Mouse (Mus musculus) Patski (cell line): ENCODE data around the gene Xlr3b. TPM values are rescaled to one million over a fixed set of nuclear protein-coding genes. Genes with fewer than 3 reads are reported as not detected.
"Not testable (repeated sequence)": the region's sequence is repeated elsewhere in the genome, so short reads cannot be mapped to it uniquely, and the experiment has no call there.

ENCODE experiments used
- ATAC-seq: fragments of 100-300 bp; one replicate; pipeline ENCODE4 v1.8.0; 2021
- CTCF ChIA-PET: fragments of 350-600 bp; sonication (Branson Sonifier 250); formaldehyde crosslinking; loops from one replicate; lab custom pipeline; 2022; ENCODE audit warnings: inconsistent platforms; lab: Charles Lee
- POLR2A ChIA-PET: fragments of 350-600 bp; sonication (Branson Sonifier 250); formaldehyde crosslinking; loops from one replicate; lab custom pipeline; 2022; ENCODE audit warnings: antibody characterized with exemption, inconsistent platforms; lab: Charles Lee
- DNase-seq: peaks from one replicate; pipeline ENCODE4 v3.0.0-alpha.2; 2011; ENCODE audit warnings: low read depth, low spot score
- H3K27me3 ChIP-seq: fragments of 371-371 bp; one replicate; pipeline ENCODE4 v1.5.1; 2021
- CTCF ChIP-seq: fragments of 100-300 bp; IDR thresholded peaks from one replicate; pipeline ENCODE4 v1.5.1; 2021
- in situ Hi-C: fragments of 300-500 bp; cut with MboI; formaldehyde crosslinking; loops from 3 replicates; pipeline ENCODE4 v1.11.1; 2018; ENCODE audit warnings: low pct_unique_long_range_greater_than_20kb, mixed read lengths
- polyA plus RNA-seq: library from polyadenylated mRNA; unstranded; gene quantifications from one replicate; pipeline ENCODE4 v1.2.3, GENCODE M21; 2021

The Xlr3b gene
- not detected for polyA plus RNA-seq

- in situ Hi-C loops, CTCF ChIA-PET, DNase-seq, POLR2A ChIA-PET, H3K27me3 ChIP-seq, ATAC-seq: not testable (repeated sequence)
Observed at GRCm38 (mm10) chrX:73191934-73192333, at the start of gene Xlr3b. TSS of gene Xlr3b (plus strand) at chrX:73192207.

- H3K27me3 ChIP-seq, POLR2A ChIA-PET, ATAC-seq, in situ Hi-C loops, CTCF ChIA-PET, DNase-seq: not testable (repeated sequence)
Observed at GRCm38 (mm10) chrX:73143218-73143618, 48.8 kb upstream of the Xlr3b start.

GRCm38 (mm10) chrX:73148496-73148895 is 43.5 kb upstream of the Xlr3b start, which contains the start of gene Xlr5b:
TSS of gene Xlr5b (plus strand) at chrX:73148796.
- H3K27me3 ChIP-seq, ATAC-seq, DNase-seq, CTCF ChIA-PET, POLR2A ChIA-PET, in situ Hi-C loops: not testable (repeated sequence)

GRCm38 (mm10) chrX:73149350-73149749 is 42.7 kb upstream of the Xlr3b start, which contains the start of gene DXBay18:
TSS of gene DXBay18 (minus strand) at chrX:73149450.
- in situ Hi-C loops, H3K27me3 ChIP-seq, POLR2A ChIA-PET, DNase-seq, CTCF ChIA-PET, ATAC-seq: not testable (repeated sequence)

- in situ Hi-C loops, CTCF ChIA-PET, DNase-seq, POLR2A ChIA-PET, H3K27me3 ChIP-seq, ATAC-seq: not testable (repeated sequence)
Observed at GRCm38 (mm10) chrX:73176889-73177288, 15.1 kb upstream of the Xlr3b start, which contains the start of gene Spin2d. TSS of gene Spin2d (minus strand) at chrX:73176989.

- CTCF ChIA-PET, ATAC-seq, in situ Hi-C loops, DNase-seq, POLR2A ChIA-PET, H3K27me3 ChIP-seq: not testable (repeated sequence)
Observed at GRCm38 (mm10) chrX:73213819-73214564, 22.0 kb downstream of the Xlr3b start, which contains the start of gene Xlr4b. TSS of gene Xlr4b (plus strand) at chrX:73214333.

GRCm38 (mm10) chrX:73225365-73225764 is 33.4 kb downstream of the Xlr3b start:
- ChIA-PET CTCF (no interaction called here), POLR2A (no interaction called here)
- in situ Hi-C loops = loop anchor here (25.0 kb wide), 2 partner anchors 163 to 212 kb away; partner anchors contain the start of genes Pnma3 and Trex2
- no peak for TF ChIP-seq CTCF
- H3K27me3 ChIP-seq = peaks cover 30% of the 10 kb centered on the region
- ATAC-seq (no peak), DNase-seq (no peak)

GRCm38 (mm10) chrX:73227914-73228605 is 36.1 kb downstream of the Xlr3b start, which contains the start of gene F8a:
TSS of gene F8a (plus strand) at chrX:73228291.
- in situ Hi-C loops = loop anchor here (25.0 kb wide), 2 partner anchors 166 to 209 kb away; partner anchors contain the start of genes Pnma3 and Trex2
- ATAC-seq (peak; percentile 94), DNase-seq (no peak)
- TF ChIP-seq CTCF = no peak
- ChIA-PET CTCF (no interaction called here), POLR2A (no interaction called here)
- peaks cover 36% of the 10 kb centered on the region for H3K27me3 ChIP-seq

- ATAC-seq = peak; percentile 61
- no peak for DNase-seq
- H3K27me3 ChIP-seq = peaks cover 36% of the 10 kb centered on the region
- in situ Hi-C loops = loop anchor here (25.0 kb wide), 2 partner anchors 166 to 209 kb away; partner anchors contain the start of genes Pnma3 and Trex2
- TF ChIP-seq CTCF = no peak
- CTCF ChIA-PET = no interaction called here
- POLR2A ChIA-PET = no interaction called here
Observed at GRCm38 (mm10) chrX:73228606-73229214, 36.7 kb downstream of the Xlr3b start.

- ChIA-PET CTCF (no interaction called here), POLR2A (no interaction called here)
- no peak for DNase-seq
- ATAC-seq = no peak
- in situ Hi-C loops = loop anchor here (25.0 kb wide), 2 partner anchors 167 to 208 kb away; partner anchors contain the start of genes Pnma3 and Trex2
- peaks cover 36% of the 10 kb centered on the region for H3K27me3 ChIP-seq
- TF ChIP-seq CTCF = no peak
Observed at GRCm38 (mm10) chrX:73229288-73229687, 37.3 kb downstream of the Xlr3b start.

- in situ Hi-C loops = loop anchor here (25.0 kb wide), 2 partner anchors 181 to 194 kb away; partner anchors contain the start of genes Pnma3 and Trex2
- H3K27me3 ChIP-seq, CTCF ChIA-PET, POLR2A ChIA-PET, ATAC-seq, DNase-seq: not testable (repeated sequence)
Observed at GRCm38 (mm10) chrX:73242821-73243325, 50.9 kb downstream of the Xlr3b start, which contains the start of gene Xlr4c. TSS of gene Xlr4c (minus strand) at chrX:73243130.
